In the genomic region with DNA sequence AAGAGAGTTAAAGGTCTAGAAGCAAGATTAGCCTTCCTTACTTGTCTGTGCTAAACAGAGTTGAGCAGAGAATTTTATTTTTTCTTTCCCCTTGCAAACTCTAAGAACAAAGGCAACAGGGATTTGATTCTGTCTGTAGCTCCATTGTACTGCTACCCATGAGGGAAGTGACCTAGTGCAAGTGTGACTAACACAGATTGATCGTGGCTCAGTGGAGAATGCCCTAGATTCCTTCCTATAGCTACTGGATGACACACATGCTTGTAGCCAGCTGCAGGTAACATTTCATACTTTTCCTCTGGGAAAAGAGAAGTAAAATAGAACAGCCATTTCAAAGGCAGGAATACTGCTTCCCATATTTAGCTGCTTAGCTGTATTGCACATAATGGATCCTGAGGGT, we compare ENCODE assay signal across 19 mouse cellular contexts. TPM values are rescaled to one million over a fixed set of nuclear protein-coding genes. Genes with fewer than 3 reads are reported as not detected.
DNase-seq lines count a peak whose midpoint lies in the region; ATAC-seq and TF ChIP-seq lines count a peak whose summit lies in the region.
"Had no signal": no experiment of that assay in that cellular context is flagged by ENCODE, and none has a peak within 500 bp of the region (broad histone marks: within the 10 kb centered on the region; RNA-seq: fewer than 3 reads in every experiment).

No protein-coding gene starts in this region.

- H3K27ac ChIP-seq in embryonic facial prominence, embryonic 14.5 days (replicated peaks; ENCODE audit: low read depth, low read length), result no peak overlapping the region
- no peak overlapping the region; the same call in 1 of the 2 replicates for H3K27ac ChIP-seq in embryonic facial prominence, embryonic 10.5 days (replicated peaks)
- H3K27ac ChIP-seq in limb, embryonic 10.5 days, result 0 out of 2 replicates have a peak overlapping the region, but pooled peaks have one; percentile 14
- no peak overlapping the region for H3K27ac ChIP-seq in neural tube, embryonic 11.5 days (ENCODE audit: low read depth, low read length)
- H3K27ac ChIP-seq: forebrain, embryonic 13.5 days; gastrocnemius, adult 2 months; kidney, postnatal 0 days; liver, embryonic 15.5 days; neural tube, embryonic 13.5 days had no signal

- H3K4me1 ChIP-seq in embryonic facial prominence, embryonic 14.5 days (ENCODE audit: control insufficient read depth, insufficient read depth, low read length), result no peaks in the 10 kb centered on the region
- H3K4me1 ChIP-seq in embryonic facial prominence, embryonic 10.5 days, result peaks cover 4% of the 10 kb centered on the region; the same call in 1 of the 2 replicates
- no peaks in the 10 kb centered on the region for H3K4me1 ChIP-seq in limb, embryonic 10.5 days
- peaks cover 4% of the 10 kb centered on the region for H3K4me1 ChIP-seq in neural tube, embryonic 11.5 days (ENCODE audit: control insufficient read depth, insufficient read depth, low read length)
- no peaks in the 10 kb centered on the region for H3K4me1 ChIP-seq in lung, adult 2 months (ENCODE audit: control insufficient read depth, insufficient read depth, low read length)
- H3K4me1 ChIP-seq: forebrain, embryonic 13.5 days; liver, embryonic 15.5 days; neural tube, embryonic 13.5 days had no signal

- no peak for TF ChIP-seq CTCF in lung, adult 2 months (IDR thresholded peaks at IDR 0.05; ENCODE audit: insufficient read depth, low read length)

- H3K4me2 ChIP-seq in embryonic facial prominence, embryonic 14.5 days (ENCODE audit: low read depth, low read length), result no peak overlapping the region
- H3K4me2 ChIP-seq in neural tube, embryonic 11.5 days (ENCODE audit: low read depth), result no peak overlapping the region
- H3K4me2 ChIP-seq: forebrain, embryonic 13.5 days; liver, embryonic 15.5 days; neural tube, embryonic 13.5 days had no signal

- no peak for ATAC-seq in embryonic facial prominence, embryonic 14.5 days (ENCODE audit: low read depth)
- ATAC-seq in neural tube, embryonic 11.5 days (ENCODE audit: insufficient read depth, low FRiP score, low TSS enrichment), result peak; percentile 87
- ATAC-seq: forebrain, embryonic 13.5 days had no signal

- H3K9ac ChIP-seq in embryonic facial prominence, embryonic 14.5 days (ENCODE audit: low read depth, low read length), result no peak overlapping the region
- H3K9ac ChIP-seq in neural tube, embryonic 11.5 days (ENCODE audit: low read length), result no peak overlapping the region
- H3K9ac ChIP-seq: forebrain, embryonic 13.5 days; liver, embryonic 15.5 days; neural tube, embryonic 13.5 days had no signal

- H3K36me3 ChIP-seq in embryonic facial prominence, embryonic 14.5 days (ENCODE audit: control insufficient read depth, insufficient read depth, low read length), result no peaks in the 10 kb centered on the region
- H3K36me3 ChIP-seq in embryonic facial prominence, embryonic 10.5 days (replicated peaks), result no peaks in the 10 kb centered on the region
- H3K36me3 ChIP-seq in limb, embryonic 10.5 days, result no peaks in the 10 kb centered on the region
- no peaks in the 10 kb centered on the region for H3K36me3 ChIP-seq in neural tube, embryonic 11.5 days (ENCODE audit: control insufficient read depth, insufficient read depth, low read length)
- H3K36me3 ChIP-seq: liver, embryonic 15.5 days; neural tube, embryonic 13.5 days had no signal

- H3K4me3 ChIP-seq in embryonic facial prominence, embryonic 14.5 days (ENCODE audit: low read depth, low read length), result no peak overlapping the region
- no peak overlapping the region for H3K4me3 ChIP-seq in embryonic facial prominence, embryonic 10.5 days
- no peak overlapping the region for H3K4me3 ChIP-seq in limb, embryonic 10.5 days
- no peak overlapping the region for H3K4me3 ChIP-seq in neural tube, embryonic 11.5 days (ENCODE audit: low read depth, low read length)
- H3K4me3 ChIP-seq in lung, adult 2 months (replicated peaks; ENCODE audit: extremely low read depth, low read depth, low read length), result no peak overlapping the region
- H3K4me3 ChIP-seq: forebrain, embryonic 13.5 days; gastrocnemius, adult 2 months; liver, embryonic 15.5 days; neural tube, embryonic 13.5 days had no signal

- WGBS in embryonic facial prominence, embryonic 14.5 days, result 4% methylated on average over 1 of the region's 1 CpGs
- 10% methylated on average over 1 of the region's 1 CpGs for WGBS in embryonic facial prominence, embryonic 10.5 days
- WGBS in limb, embryonic 10.5 days, result 68% methylated on average over 1 of the region's 1 CpGs
- 24% methylated on average over 1 of the region's 1 CpGs for WGBS in neural tube, embryonic 11.5 days
- 48% methylated on average over 1 of the region's 1 CpGs for WGBS in lung, adult 2 months

- peak; percentile 23 for DNase-seq in embryonic facial prominence, embryonic 14.5 days (ENCODE audit: low spot score)
- DNase-seq in embryonic facial prominence, embryonic 10.5 days (ENCODE audit: low spot score), result no peak
- peak; percentile 69 for DNase-seq in Muller cell, postnatal 12 days (ENCODE audit: inconsistent ontology term)
- no peak for DNase-seq in limb, embryonic 10.5 days (ENCODE audit: low spot score)
- DNase-seq in neural tube, embryonic 11.5 days (ENCODE audit: low spot score), result peak; percentile 50
- DNase-seq in ovary, postnatal 14 days (ENCODE audit: low spot score), result no peak
- no peak for DNase-seq in left cerebral cortex, adult 11 months (ENCODE audit: low spot score)
- no peak for DNase-seq in lung, adult 2 months
- DNase-seq: adrenal gland, adult 2 months; cerebellum, adult 8-10 months; gastrocnemius, adult 2 months; heart, adult 18-20 months; kidney, adult 11 months; thymus, postnatal 36 days had no signal

- H3K9me3 ChIP-seq in embryonic facial prominence, embryonic 14.5 days (ENCODE audit: control insufficient read depth, low read length), result no peaks in the 10 kb centered on the region
- no peaks in the 10 kb centered on the region for H3K9me3 ChIP-seq in embryonic facial prominence, embryonic 10.5 days
- no peaks in the 10 kb centered on the region for H3K9me3 ChIP-seq in limb, embryonic 10.5 days (replicated peaks)
- no peaks in the 10 kb centered on the region for H3K9me3 ChIP-seq in neural tube, embryonic 11.5 days (ENCODE audit: control insufficient read depth, low read length)
- H3K9me3 ChIP-seq: forebrain, embryonic 13.5 days; liver, embryonic 15.5 days; neural tube, embryonic 13.5 days had no signal

- no peak for TF ChIP-seq POLR2A in lung, adult 2 months (IDR thresholded peaks at IDR 0.05; ENCODE audit: borderline replicate concordance, extremely low read depth, low read depth, low read length)

- no peaks in the 10 kb centered on the region for H3K27me3 ChIP-seq in embryonic facial prominence, embryonic 14.5 days (replicated peaks; ENCODE audit: control insufficient read depth, insufficient read depth, low read length)
- H3K27me3 ChIP-seq in embryonic facial prominence, embryonic 10.5 days (replicated peaks; ENCODE audit: low read depth, poor library complexity, severe bottlenecking), result no peaks in the 10 kb centered on the region
- H3K27me3 ChIP-seq in limb, embryonic 10.5 days (ENCODE audit: low read depth, poor library complexity, severe bottlenecking), result no peaks in the 10 kb centered on the region
- no peaks in the 10 kb centered on the region for H3K27me3 ChIP-seq in neural tube, embryonic 11.5 days (ENCODE audit: control insufficient read depth, insufficient read depth, low read length)
- H3K27me3 ChIP-seq: CH12.LX; forebrain, embryonic 13.5 days; liver, embryonic 15.5 days; neural tube, embryonic 13.5 days had no signal

RNA-seq across cellular contexts. Expression of gene Vegfc, which starts 24.2 kb away (rescaled TPM):
- 8.7 and 8.9 TPM in 2 replicates for polyA plus RNA-seq in embryonic facial prominence, embryonic 14.5 days (2014; fragmentation: Nextera tagmentation; extraction: Ambion mirVana)
- polyA plus RNA-seq in embryonic facial prominence, embryonic 10.5 days (2016; fragmentation: Nextera tagmentation; extraction: Ambion mirVana), result 8.1 and 10.7 TPM in 2 replicates
- polyA plus RNA-seq in limb, embryonic 10.5 days (2016; fragmentation: Nextera tagmentation; extraction: Ambion mirVana), result 8.0 and 8.8 TPM in 2 replicates
- 8.6 and 9.4 TPM in 2 replicates for polyA plus RNA-seq in neural tube, embryonic 11.5 days (2014; fragmentation: Nextera tagmentation; extraction: Ambion mirVana)
- 5.9 and 8.4 TPM in 2 replicates for polyA plus RNA-seq in lung, adult 2 months (2012; rRNA removed)

Comparison
In these comparisons a context has a peak if more than half of its experiments do, and no peak if none do; other contexts are left out.
1. DNase-seq: peak in embryonic facial prominence, embryonic 14.5 days (single experiment), Muller cell, postnatal 12 days (single experiment) and neural tube, embryonic 11.5 days (single experiment); none in embryonic facial prominence, embryonic 10.5 days (single experiment), limb, embryonic 10.5 days (single experiment), ovary, postnatal 14 days (single experiment), left cerebral cortex, adult 11 months (single experiment) and lung, adult 2 months (single experiment).